Mouse (Mus musculus): Measurements from ENCODE around the gene Ldb2. TPM values are rescaled to one million over a fixed set of nuclear protein-coding genes. Genes with fewer than 3 reads are reported as not detected.

Gene Ldb2
- 10 to 100 TPM; 35.1 to 47.0 TPM for total RNA-seq (2021)
- long read RNA-seq, experiment 1, transcript Ldb2-207 (9 exons, 2,541 nt), result minor isoform, 8 of 30 reads
- long read RNA-seq, experiment 1, transcript Ldb2-201 (8 exons, 2,418 nt), result major isoform, 9 of 30 reads
- long read RNA-seq, experiment 1, partial matches to known transcripts, result 1 of 30 reads
- long read RNA-seq, experiment 1, other reads (novel, unspliced or antisense), result 10 of 30 reads
- long read RNA-seq, experiment 2, transcript Ldb2-207 (9 exons, 2,541 nt), result major isoform, 5 of 22 reads
- long read RNA-seq, experiment 2, partial matches to known transcripts, result 1 of 22 reads
- long read RNA-seq, experiment 2, other reads (novel, unspliced or antisense), result 8 of 22 reads

DNA sequence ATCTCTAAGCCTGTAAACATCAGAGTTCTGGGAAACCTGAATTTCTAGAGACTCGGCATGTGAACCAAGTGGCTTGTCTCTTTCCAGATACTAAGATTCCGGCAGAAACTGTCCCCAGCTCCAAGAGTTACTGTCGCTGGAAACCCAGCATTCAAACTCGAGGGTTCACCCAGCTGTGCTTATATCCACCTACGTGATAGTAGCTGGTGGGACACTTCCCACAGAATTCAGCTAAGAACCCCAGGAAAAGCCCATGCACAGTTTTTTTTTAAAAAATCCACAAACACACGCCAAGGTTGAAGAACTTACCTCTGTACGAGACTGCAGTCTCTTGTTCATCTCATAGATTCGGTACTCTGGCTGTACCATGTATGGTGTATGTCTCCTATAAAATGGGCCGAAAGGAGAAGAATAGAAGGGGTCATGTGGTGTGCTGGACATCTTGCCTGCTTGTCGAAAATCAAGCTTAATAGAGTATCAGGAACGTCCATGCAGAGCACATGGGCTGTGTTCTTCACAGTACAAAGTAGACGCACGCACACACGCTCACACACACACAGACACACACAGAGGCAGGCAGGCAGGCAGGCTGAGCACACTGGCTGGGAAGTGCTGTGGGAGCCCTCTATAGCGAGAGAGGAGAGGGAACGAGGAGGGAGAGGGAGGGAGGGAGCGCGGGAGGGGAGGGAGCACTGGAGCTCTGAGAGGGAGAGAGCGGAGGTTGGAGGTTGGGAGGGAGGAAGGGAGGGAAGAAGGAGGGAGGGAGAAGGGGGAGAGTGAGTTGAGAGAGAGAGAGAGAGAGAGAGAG, at the start of gene Ldb2:
TSS of gene Ldb2 (minus strand) at position 628 of the 808 bp plus-strand sequence.
- DNase-seq, result peak; percentile 78

DNA sequence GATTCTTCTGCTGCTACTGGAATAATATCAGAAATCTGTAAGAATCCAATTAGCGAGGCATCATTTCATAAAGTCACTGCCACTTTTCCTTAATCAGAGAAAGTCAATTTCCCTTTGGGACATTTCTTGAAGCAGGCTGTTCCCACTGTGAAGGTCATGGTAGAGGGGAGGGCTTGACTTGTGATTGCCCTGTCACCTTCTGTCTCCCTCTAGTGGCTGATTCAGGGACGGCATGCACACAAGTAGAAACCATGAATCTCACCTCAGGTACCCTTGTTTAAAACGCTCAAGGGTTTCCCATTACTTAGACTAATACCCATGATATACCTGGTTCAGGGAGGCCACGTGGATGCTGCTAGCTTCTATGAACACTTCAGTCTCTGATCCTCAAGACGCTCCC, 31.8 kb upstream of the Ldb2 start:
- DNase-seq, result peak; percentile 79

DNA sequence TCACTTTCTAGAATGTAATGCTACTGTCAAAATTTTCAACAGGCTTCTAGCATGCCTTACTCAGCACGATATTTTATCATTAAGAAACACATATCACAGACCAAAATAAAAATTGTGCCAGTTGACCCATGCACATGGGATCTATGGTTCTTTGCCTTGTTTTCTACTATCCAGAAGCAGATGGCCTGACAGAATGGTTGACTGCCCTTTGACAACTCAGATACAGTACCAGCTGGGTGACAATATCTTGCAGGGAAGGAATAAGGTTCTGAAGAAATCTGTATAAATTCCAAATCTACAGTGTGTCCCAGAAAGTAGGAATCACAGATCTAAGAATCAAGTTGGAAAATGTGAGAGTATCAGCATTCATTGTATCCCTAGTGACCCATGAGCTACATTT, 16.0 kb upstream of the Ldb2 start:
- DNase-seq, result no peak

DNA sequence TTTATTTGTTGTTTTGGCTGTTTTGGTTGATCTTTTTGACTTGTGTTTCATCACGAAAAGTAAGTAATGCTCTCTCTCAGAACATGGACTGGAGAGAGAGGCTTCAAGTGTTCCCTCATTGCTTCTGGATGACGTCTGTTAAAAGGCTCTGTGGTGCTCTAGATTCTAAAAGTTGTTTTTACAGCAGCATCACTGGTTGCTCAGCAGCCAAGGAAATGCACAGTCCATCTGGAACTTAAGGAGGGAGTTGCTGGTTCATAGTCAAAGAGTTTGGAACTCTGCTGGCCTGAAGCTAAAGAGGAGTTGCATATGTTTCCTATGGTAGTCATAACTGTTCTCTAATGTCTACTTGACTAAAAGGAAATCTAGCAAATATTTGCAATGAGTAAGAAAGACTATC, 6.5 kb upstream of the Ldb2 start:
- no peak for DNase-seq

DNA sequence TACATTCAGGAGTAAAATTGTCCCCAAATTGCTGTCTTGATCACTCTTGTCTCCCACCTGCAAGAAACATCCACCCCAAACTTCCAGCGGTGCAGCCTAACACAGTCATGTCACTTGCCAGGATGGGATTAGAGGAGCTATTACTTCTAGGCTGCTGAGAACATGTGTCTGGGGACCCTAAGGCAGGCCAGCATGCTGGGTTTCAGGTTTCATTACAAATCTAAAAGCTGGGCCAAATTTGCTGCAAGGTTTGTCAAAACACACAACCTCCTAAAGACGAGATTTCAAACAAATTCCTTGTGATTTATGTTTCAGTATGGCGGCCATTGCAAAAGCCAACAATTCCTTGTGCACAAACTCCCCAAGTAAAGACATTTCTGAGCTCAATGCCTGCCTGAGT, 1.6 kb upstream of the Ldb2 start:
- DNase-seq, result no peak

DNA sequence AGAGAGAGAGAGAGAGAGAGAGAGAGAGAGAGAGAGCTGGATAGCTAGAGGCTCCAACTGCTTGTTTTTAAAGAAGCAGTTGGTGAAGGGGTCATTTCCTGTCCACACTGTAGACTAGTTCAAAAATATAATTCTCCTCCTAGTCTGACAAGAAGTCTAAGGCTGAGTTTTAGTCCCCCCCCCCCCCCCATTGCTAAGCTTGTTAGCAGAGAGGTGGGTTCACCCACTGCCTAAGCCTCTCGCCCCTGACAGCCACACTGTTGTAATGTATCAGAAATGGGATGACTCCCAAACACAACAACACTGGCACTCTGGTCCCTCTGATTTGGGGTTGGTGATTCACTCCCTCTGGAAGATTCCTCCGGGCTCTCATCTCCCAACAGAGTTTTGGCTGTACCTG, 381 bp upstream of the Ldb2 start:
- no peak for DNase-seq

DNA sequence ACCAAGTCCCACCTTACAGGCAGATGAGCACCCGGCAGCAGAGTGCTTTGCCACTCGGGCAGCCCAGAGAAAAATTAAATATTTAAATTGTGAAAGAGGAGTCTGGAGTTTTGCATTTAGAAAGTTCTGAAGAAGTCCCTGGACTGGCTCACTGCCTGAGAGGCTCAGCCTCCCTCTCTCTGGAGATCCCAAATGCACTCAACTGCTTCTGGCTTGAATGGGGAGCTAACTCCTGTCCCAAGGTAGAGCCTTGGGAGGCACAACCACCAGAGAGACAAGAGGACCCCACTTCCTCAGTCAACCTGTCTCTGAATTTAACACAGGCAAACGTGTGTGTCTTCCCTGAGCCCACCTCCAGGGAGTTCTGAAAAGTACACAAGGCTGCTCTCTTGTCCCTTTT, 987 bp downstream of the Ldb2 start:
- peak; percentile 27 for DNase-seq

DNA sequence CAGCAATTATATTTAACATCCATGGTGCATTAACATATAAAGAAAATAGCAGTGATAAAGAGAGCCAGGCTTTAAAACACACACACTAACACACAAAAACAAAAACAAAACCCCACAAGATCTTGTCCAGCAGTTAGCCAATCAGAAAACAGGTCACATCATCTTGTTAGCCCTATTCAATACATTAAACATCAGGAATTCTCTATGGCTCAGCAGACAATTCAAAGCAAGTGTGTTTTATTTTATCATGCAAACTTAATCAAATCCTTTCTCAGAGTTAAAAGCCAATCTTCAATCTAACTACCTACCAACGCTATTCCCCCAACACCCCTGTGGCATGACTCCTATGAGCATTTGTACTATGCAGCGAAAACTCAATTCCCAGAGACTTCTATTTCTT, 1.4 kb downstream of the Ldb2 start:
- no peak for DNase-seq

DNA sequence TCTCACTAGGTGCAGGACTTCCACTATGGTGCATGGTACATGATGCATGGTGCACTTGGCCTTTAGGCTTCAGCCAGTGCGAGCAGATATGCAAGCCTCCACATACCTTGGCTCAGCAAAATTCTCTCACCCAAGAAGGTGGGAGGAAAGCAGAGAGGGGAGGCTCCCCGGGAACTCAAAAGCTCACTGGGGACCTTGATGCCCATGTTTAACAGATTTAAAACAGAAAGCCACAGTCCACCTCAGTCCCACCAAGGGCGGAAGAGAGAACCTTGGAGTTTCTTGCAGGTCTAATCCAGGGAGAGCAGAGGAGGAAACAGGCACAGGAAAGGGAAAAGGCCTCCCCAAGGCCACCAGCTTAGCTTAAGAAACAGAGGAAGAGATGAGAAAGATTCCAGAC, 14.9 kb downstream of the Ldb2 start:
- DNase-seq, result no peak

DNA sequence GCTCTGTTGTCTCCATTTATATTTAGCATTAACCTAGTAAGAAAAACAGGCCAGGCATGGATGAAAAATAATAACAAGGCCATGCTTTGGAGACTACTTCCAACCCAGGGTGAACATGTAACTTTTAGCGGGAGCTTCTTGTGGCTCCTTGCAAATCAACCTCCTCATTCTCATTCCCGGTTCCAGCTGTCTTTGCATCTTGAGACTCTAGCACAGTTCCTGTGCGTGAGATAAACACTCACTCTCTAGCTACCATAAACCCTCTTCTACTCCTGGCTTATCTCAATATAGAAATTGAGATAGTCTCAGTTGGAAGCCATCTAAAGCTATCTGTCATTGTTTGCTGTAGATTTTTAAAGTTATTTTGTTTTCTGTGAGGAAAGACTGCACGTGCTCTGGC, 20.1 kb downstream of the Ldb2 start:
- no peak for DNase-seq

DNA sequence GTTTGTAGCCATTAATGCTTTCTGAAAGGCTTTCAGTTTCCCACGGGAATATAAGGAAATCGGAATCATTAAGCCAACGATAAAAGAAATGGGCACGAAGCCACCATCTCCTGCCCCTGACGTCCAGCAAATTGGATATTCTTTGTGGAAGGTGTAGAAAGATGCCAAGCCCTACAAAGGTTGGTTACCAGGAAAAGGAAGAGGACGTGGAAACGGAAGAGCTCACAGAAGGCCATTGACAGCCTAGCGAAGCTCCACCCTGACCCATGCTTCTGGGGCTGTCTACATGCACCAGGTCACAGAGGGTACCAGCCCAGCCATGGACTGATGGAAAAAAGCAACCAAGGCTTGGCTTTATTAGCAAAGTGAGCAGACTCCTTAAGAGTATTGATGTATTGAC, 31.0 kb downstream of the Ldb2 start:
- no peak for DNase-seq

DNA sequence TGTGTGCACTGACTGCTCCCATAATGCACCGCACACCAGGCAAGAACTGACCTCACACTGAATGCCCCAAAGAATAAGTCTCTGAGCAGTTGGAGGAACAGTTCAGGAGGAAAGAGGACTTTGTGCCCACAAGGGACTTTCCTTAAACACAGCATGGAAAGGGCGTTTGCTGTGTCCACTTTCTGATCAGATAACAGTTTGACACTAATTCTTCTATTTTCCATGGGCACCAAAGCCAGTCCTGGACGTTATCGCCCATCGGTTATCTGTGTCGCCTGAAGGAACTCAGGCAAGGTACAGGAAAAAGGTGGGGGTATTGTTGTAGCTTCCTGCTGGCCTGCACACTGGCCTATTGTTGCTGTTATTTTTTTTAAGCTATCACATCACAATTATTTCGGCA, 34.6 kb downstream of the Ldb2 start:
- DNase-seq, result no peak

DNA sequence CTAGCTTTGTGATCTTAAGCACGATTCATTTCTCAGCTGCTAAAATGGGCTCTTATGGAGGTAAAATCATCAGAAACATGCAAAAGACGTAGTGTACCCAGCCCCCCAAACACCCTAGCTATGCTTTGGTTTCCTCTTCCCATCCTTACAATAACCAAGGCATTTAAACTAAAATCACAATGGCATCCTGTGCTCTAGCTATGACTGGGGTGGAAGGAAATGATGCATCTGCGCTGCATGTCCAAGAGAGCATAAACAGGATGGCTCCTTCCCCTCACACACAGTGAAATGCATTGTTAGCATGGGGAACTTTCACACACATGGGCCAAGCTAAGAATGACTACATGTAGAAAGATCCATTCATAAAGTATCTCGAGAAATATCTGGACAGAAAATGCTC, 40.3 kb downstream of the Ldb2 start:
- DNase-seq, result no peak

DNA sequence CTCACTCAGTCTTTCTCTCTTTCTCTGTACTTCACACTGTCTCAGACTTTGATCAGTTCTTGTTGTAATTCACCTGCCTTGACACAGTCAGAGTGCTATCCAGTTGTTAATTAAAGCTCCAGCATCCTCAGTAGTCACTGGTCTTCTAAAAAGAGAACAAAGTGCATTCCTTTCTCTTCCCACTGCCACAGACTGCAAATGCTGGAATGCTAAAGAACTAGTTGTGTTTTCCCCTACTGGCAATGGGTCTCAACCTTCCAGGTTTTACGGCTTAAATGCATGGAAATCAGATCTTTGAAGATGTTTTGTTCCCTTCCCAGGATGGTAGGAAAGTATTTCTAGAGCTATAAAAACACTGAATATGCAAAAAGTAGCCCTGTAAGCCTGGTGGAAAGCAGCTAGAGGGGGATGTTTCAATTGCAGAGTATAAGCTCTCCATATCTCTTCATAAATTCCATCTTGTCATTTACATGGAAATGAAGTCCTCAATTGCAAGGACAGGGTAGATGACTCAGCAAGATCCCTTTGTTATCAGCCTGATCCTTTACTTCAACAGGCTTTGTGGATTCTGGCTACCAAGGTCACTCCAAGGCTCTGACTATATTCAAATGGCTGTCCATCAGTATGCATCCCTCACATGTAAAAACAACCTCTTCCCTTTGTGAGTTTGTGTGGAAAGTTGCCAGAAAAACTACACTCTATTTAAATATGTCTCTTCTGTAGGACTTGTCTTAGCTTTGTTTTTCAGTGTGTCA, 45.1 kb downstream of the Ldb2 start:
- DNase-seq, result no peak

DNA sequence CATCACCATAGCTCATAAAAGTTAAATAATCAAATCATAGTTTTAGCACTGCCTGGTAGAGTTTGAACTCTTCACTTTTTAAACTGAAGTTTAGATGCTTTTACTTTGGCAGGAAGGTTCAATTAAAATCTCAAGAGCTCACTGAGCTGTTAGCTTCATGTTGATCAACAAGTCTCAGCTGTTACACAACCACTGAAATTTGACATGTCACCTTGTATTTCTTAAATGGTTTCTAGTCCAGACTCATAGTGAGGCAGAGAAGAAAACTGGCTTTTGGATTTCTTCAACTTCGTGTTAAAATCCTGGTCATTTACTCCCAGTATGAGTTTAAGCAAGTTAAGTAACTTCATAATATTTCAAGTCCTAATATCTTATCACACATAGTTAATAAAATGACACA, 53.8 kb downstream of the Ldb2 start:
- no peak for DNase-seq

DNA sequence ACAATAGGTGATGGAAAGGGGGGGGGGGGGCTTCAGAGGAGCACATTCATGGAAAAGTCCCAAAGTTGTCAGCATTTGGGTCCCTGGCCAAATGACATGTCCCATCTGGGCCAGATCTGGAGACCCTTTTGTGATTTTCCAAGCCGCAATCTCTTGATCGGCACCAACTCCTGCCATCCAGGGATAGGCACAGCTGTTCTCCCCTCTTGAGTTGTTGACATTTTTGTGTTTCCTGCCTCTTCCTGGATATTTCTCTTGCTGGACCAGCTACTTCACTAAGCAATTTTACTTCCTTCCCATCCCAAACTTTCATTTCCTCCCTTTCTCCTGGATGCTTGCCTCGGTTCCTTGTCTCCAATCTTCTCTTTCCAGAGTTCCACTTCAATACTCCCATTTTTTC, 63.1 kb downstream of the Ldb2 start:
- no peak for DNase-seq

DNA sequence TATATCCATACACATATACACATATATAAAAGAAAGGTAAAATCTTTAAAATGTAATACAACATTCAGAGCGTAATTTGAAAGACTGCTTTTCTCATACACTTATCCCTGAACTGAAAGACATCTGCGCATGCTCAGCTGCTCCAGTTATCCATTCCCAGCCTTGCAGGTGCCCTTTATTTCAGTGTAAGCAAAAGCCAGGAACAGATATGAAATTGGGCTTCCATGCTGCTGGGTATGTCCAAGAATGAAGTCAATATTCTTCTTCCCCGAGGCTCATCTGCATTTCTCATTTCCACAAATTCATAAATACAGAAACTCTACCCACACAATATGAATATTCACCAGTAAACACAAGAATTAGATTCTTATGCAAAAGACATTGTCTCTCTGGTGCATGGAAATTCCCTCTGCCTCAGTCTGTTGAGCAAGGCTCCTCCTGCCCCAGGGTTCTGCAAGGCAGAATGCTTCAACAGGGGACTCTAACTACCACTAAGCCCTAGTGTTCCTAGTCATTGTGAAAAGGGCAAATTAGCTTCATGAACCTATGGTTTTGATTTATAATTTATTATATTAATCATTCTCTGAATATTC, 65.3 kb downstream of the Ldb2 start:
- no peak for DNase-seq

DNA sequence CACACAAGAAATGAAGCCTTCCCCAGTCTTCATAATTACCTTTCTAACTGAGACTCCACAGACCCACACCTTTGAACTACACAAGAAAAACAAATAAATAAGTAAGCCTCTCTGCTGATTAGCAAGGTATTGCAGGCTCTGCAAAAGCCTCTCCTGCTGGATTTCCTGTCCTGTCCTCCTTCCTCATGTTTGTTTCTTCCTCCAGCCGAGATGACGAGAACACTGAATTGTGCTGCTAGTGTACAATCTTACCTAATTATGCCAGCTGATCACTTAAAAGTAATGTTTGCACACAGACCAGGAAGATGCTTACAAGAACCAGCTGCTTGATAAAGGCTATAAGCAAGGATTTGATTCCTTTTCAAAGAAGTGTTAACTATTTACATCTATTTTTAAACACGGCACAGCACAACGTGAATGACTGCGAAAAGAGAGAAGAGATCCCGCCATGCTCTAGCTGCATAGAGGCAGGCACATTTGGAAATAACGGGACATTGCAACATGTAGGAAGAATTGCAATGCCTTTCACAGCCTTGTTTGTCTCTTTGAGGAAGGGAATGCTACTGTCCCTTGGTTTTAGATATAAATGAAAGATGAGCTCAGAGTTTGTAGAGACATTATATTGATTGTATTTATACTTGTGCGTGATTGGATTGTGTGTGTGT, 69.7 kb downstream of the Ldb2 start:
- no peak for DNase-seq

DNA sequence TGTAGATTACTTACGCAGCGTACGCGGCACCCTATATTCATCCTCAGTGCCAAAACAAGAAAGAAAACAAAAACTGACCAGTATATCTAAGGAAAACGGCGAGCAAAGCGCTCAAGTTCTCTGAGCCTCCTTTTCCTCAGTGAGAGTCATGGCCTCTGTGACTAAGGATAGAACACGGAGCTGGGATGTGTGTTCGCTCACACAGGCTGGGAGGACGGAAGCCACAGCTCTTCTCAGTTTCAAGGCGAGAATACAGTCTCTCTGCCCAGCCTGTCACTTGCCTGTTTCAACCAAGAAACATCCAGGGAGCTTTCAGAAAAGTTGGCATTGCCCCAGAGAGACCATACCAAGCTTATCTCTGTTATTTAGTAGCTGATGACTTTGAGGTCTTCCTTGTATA, 71.5 kb downstream of the Ldb2 start:
- peak; percentile 15 for DNase-seq

DNA sequence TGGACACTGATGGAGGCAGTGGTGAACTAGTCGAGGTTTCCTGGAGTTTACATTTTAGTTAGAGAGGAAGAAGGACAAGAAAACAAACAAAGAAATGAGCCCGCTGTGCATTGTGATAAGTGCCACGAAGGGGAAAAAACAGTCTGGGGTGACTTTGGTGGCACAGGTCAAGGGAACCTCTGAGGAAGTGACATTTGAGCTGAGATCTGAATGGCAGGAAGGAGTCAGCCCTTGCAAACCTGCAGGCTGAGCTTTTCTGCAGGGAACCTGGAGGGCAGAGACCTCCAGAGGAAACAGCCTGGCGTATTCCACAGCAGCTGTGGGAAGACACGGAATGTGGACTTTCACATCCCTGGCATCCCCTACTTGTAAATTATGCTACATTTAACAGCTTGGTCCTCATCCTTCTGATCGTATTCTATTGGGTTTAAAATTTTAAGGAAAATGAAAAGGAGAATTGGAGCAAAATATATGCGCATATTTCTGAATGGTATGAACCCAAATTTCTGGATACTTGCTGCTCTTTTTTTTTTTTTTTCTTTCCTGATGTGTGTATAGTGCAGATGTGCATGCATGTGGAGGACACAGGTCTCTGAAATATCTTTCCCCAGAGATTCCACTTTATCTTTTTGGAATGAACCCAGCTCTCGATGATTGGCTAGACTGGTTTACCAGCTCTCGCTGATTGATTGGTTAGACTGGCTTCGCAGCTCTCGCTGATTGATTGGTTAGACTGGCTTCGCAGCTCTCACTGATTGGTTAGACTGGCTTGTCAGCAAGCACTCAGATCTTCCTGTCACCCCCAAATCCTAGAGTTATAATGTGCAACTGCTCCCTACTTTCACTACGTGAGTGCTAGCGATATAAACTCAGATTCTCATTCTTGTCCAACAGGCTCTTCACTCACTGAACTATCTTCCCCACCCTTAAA, 72.7 kb downstream of the Ldb2 start:
- DNase-seq, result peak; percentile 20

DNA sequence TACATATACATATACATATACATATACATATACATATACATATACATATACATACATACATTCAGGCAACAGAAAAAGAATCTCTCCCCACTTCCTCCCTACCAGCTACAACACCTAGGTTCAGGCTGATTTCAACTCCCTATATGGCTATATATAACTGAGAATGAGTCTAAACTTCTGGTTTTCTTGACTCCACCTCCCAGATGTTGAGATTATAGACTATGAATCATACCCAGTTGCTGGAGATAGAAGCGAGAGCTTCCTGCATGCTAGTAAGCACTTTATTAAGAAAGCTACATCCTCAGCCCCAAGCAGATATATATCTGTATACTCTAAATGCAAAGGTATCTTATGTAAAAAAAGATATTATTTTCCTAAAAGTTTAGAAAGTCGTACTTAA, 74.0 kb downstream of the Ldb2 start:
- no peak for DNase-seq

Data from adrenal gland, postnatal 10 days (tissue).